Comparison of ENCODE assay signal across 28 mouse cellular contexts in genomic region chr13:114914559-114914958, GRCm38 (mm10). TPM values are rescaled to one million over a fixed set of nuclear protein-coding genes. Genes with fewer than 3 reads are reported as not detected.
DNase-seq lines count a peak whose midpoint lies in the region; ATAC-seq and TF ChIP-seq lines count a peak whose summit lies in the region.
"Had no signal": no experiment of that assay in that cellular context is flagged by ENCODE, and none has a peak within 500 bp of the region (broad histone marks: within the 10 kb centered on the region; RNA-seq: fewer than 3 reads in every experiment).

No protein-coding gene starts in this region.

- H3K9ac ChIP-seq in lung, embryonic 14.5 days: no peak overlapping the region
- H3K9ac ChIP-seq in intestine, postnatal 0 days (ENCODE audit: low read depth, low read length): no peak overlapping the region
- H3K9ac ChIP-seq in liver, postnatal 0 days (replicated peaks): no peak overlapping the region
- H3K9ac ChIP-seq in stomach, postnatal 0 days (ENCODE audit: low read length): no peak overlapping the region
- H3K9ac ChIP-seq: embryonic facial prominence, embryonic 15.5 days; forebrain, embryonic 15.5 days; heart, embryonic 13.5 days; hindbrain, embryonic 13.5 days; limb, embryonic 13.5 days; midbrain, embryonic 13.5 days had no signal

- H3K27ac ChIP-seq in lung, embryonic 14.5 days (ENCODE audit: low read depth): 0 out of 2 replicates have a peak overlapping the region, but pooled peaks have one; percentile 13
- peak overlapping the region; percentile 29 for H3K27ac ChIP-seq in intestine, postnatal 0 days (ENCODE audit: low read depth, low read length)
- no peak overlapping the region for H3K27ac ChIP-seq in liver, postnatal 0 days (ENCODE audit: low read depth)
- no peak overlapping the region; the same call in 1 of the 2 replicates for H3K27ac ChIP-seq in stomach, postnatal 0 days (replicated peaks)
- no peak overlapping the region for H3K27ac ChIP-seq in hindbrain, embryonic 10.5 days
- H3K27ac ChIP-seq: embryonic facial prominence, embryonic 15.5 days; forebrain, embryonic 15.5 days; heart, embryonic 13.5 days; hindbrain, embryonic 13.5 days; layer of hippocampus, adult 2 months; limb, embryonic 13.5 days; macrophage; midbrain, embryonic 13.5 days had no signal

- DNase-seq in lung, embryonic 14.5 days: no peak
- DNase-seq in lung, adult 2 months: no peak
- DNase-seq in liver, postnatal 0 days: no peak
- DNase-seq in stomach, postnatal 0 days (ENCODE audit: low spot score): no peak
- no peak for DNase-seq in hindbrain, embryonic 10.5 days (ENCODE audit: low spot score)
- DNase-seq in urinary bladder, adult 2 months (ENCODE audit: low spot score): no peak
- no peak for DNase-seq in adrenal gland, postnatal 25 days
- DNase-seq: adrenal gland, postnatal 14 days; cerebellum, adult 8-10 months; cerebellum, postnatal 36 days; gastrocnemius, postnatal 10 days; heart, adult 11 months; heart, postnatal 14 days; kidney, postnatal 25 days; layer of hippocampus, postnatal 36 days; right cerebral cortex, postnatal 14 days; spleen, adult 18-20 months; thymus, adult 2 months; thymus, postnatal 4 days had no signal

- no peak overlapping the region for H3K4me3 ChIP-seq in lung, embryonic 14.5 days (ENCODE audit: low read depth, low read length)
- H3K4me3 ChIP-seq in lung, adult 2 months (replicated peaks; ENCODE audit: extremely low read depth, low read depth, low read length): no peak overlapping the region
- no peak overlapping the region for H3K4me3 ChIP-seq in intestine, postnatal 0 days (ENCODE audit: low read depth, low read length)
- no peak overlapping the region for H3K4me3 ChIP-seq in liver, postnatal 0 days (ENCODE audit: low read depth, low read length)
- H3K4me3 ChIP-seq in stomach, postnatal 0 days (ENCODE audit: low read depth, low read length): no peak overlapping the region
- H3K4me3 ChIP-seq in hindbrain, embryonic 10.5 days: no peak overlapping the region
- H3K4me3 ChIP-seq: embryonic facial prominence, embryonic 15.5 days; forebrain, embryonic 15.5 days; heart, embryonic 13.5 days; hindbrain, embryonic 13.5 days; layer of hippocampus, adult 2 months; limb, embryonic 13.5 days; midbrain, embryonic 13.5 days had no signal

- 74% methylated on average over 4 of the region's 4 CpGs for WGBS in lung, embryonic 14.5 days
- 68% methylated on average over 4 of the region's 4 CpGs for WGBS in lung, adult 2 months
- 32% methylated on average over 4 of the region's 4 CpGs for WGBS in intestine, postnatal 0 days
- WGBS in liver, postnatal 0 days (ENCODE audit: insufficient replicate concordance): 26% methylated on average over 4 of the region's 4 CpGs
- 70% methylated on average over 4 of the region's 4 CpGs for WGBS in stomach, postnatal 0 days
- WGBS in hindbrain, embryonic 10.5 days: 92% methylated on average over 4 of the region's 4 CpGs

- H3K9me3 ChIP-seq in lung, embryonic 14.5 days (ENCODE audit: low read depth, low read length): no peaks in the 10 kb centered on the region
- no peaks in the 10 kb centered on the region for H3K9me3 ChIP-seq in intestine, postnatal 0 days (ENCODE audit: control insufficient read depth)
- H3K9me3 ChIP-seq in liver, postnatal 0 days (ENCODE audit: low read length): no peaks in the 10 kb centered on the region
- no peaks in the 10 kb centered on the region for H3K9me3 ChIP-seq in stomach, postnatal 0 days (ENCODE audit: control insufficient read depth, low read length)
- H3K9me3 ChIP-seq in hindbrain, embryonic 10.5 days: no peaks in the 10 kb centered on the region
- H3K9me3 ChIP-seq: embryonic facial prominence, embryonic 15.5 days; forebrain, embryonic 15.5 days; heart, embryonic 13.5 days; hindbrain, embryonic 13.5 days; limb, embryonic 13.5 days had no signal

- no peaks in the 10 kb centered on the region for H3K27me3 ChIP-seq in lung, embryonic 14.5 days (ENCODE audit: insufficient read depth, low read length)
- no peaks in the 10 kb centered on the region for H3K27me3 ChIP-seq in intestine, postnatal 0 days (replicated peaks; ENCODE audit: control insufficient read depth, insufficient read depth, low read length)
- H3K27me3 ChIP-seq in liver, postnatal 0 days (ENCODE audit: insufficient read depth, low read length): no peaks in the 10 kb centered on the region
- H3K27me3 ChIP-seq in stomach, postnatal 0 days (ENCODE audit: control insufficient read depth, insufficient read depth, low read length): no peaks in the 10 kb centered on the region
- no peaks in the 10 kb centered on the region for H3K27me3 ChIP-seq in hindbrain, embryonic 10.5 days (ENCODE audit: insufficient read depth, poor library complexity, severe bottlenecking)
- H3K27me3 ChIP-seq: embryonic facial prominence, embryonic 15.5 days; forebrain, embryonic 15.5 days; heart, embryonic 13.5 days; hindbrain, embryonic 13.5 days; limb, embryonic 13.5 days had no signal

- no peak for TF ChIP-seq CTCF in lung, embryonic 14.5 days (IDR thresholded peaks at IDR 0.05; ENCODE audit: low read depth)
- TF ChIP-seq CTCF in lung, adult 2 months (IDR thresholded peaks at IDR 0.05; ENCODE audit: insufficient read depth, low read length): no peak
- no peak for TF ChIP-seq CTCF in intestine, postnatal 0 days (IDR thresholded peaks at IDR 0.05; ENCODE audit: low read depth)
- no peak for TF ChIP-seq CTCF in liver, postnatal 0 days (IDR thresholded peaks at IDR 0.05; ENCODE audit: low read depth)
- TF ChIP-seq CTCF in stomach, postnatal 0 days (IDR thresholded peaks at IDR 0.05; ENCODE audit: low read depth): no peak

- no peak for TF ChIP-seq POLR2A in lung, adult 2 months (IDR thresholded peaks at IDR 0.05; ENCODE audit: borderline replicate concordance, extremely low read depth, low read depth, low read length)

- ATAC-seq in lung, embryonic 14.5 days (ENCODE audit: insufficient read depth): no peak
- ATAC-seq in intestine, postnatal 0 days: peak; percentile 78
- peak; percentile 22 for ATAC-seq in liver, postnatal 0 days
- peak; percentile 60; the same call in 1 of the 2 replicates for ATAC-seq in stomach, postnatal 0 days (ENCODE audit: low FRiP score, low TSS enrichment)
- ATAC-seq: forebrain, embryonic 15.5 days; midbrain, embryonic 13.5 days had no signal

- H3K36me3 ChIP-seq in lung, embryonic 14.5 days (ENCODE audit: insufficient read depth): no peaks in the 10 kb centered on the region
- H3K36me3 ChIP-seq in intestine, postnatal 0 days (ENCODE audit: control insufficient read depth, insufficient read depth): no peaks in the 10 kb centered on the region; the same call in 1 of the 2 replicates
- H3K36me3 ChIP-seq in liver, postnatal 0 days (replicated peaks; ENCODE audit: insufficient read depth, low read length): no peaks in the 10 kb centered on the region
- H3K36me3 ChIP-seq in stomach, postnatal 0 days (ENCODE audit: control insufficient read depth, insufficient read depth, low read length): no peaks in the 10 kb centered on the region
- H3K36me3 ChIP-seq in hindbrain, embryonic 10.5 days: no peaks in the 10 kb centered on the region
- H3K36me3 ChIP-seq: embryonic facial prominence, embryonic 15.5 days; forebrain, embryonic 15.5 days; heart, embryonic 13.5 days; hindbrain, embryonic 13.5 days; limb, embryonic 13.5 days; midbrain, embryonic 13.5 days had no signal

- peaks cover 6% of the 10 kb centered on the region; the same call in 1 of the 2 replicates for H3K4me1 ChIP-seq in lung, embryonic 14.5 days (ENCODE audit: insufficient read depth)
- H3K4me1 ChIP-seq in lung, adult 2 months (ENCODE audit: control insufficient read depth, insufficient read depth, low read length): peaks cover 5% of the 10 kb centered on the region
- peaks cover 8% of the 10 kb centered on the region; the same call in 1 of the 2 replicates for H3K4me1 ChIP-seq in intestine, postnatal 0 days (replicated peaks; ENCODE audit: control insufficient read depth, insufficient read depth, low read length)
- peaks cover 15% of the 10 kb centered on the region for H3K4me1 ChIP-seq in liver, postnatal 0 days (ENCODE audit: insufficient read depth)
- no peaks in the 10 kb centered on the region for H3K4me1 ChIP-seq in stomach, postnatal 0 days (replicated peaks; ENCODE audit: control insufficient read depth, insufficient read depth)
- H3K4me1 ChIP-seq in hindbrain, embryonic 10.5 days (replicated peaks): peaks cover 4% of the 10 kb centered on the region; the same call in 1 of the 2 replicates
- H3K4me1 ChIP-seq: embryonic facial prominence, embryonic 15.5 days; forebrain, embryonic 15.5 days; hindbrain, embryonic 13.5 days; limb, embryonic 13.5 days; midbrain, embryonic 13.5 days had no signal

- no peak for TF ChIP-seq EP300 in liver, postnatal 0 days (IDR thresholded peaks at IDR 0.05; ENCODE audit: low read depth)
- TF ChIP-seq EP300 in stomach, postnatal 0 days (optimal IDR thresholded peaks at IDR 0.05): no peak

- H3K4me2 ChIP-seq in lung, embryonic 14.5 days: no peak overlapping the region
- H3K4me2 ChIP-seq in intestine, postnatal 0 days (replicated peaks; ENCODE audit: low read depth): peak overlapping the region; percentile 17; the same call in 1 of the 2 replicates
- H3K4me2 ChIP-seq in liver, postnatal 0 days (ENCODE audit: low read depth, low read length): no peak overlapping the region
- H3K4me2 ChIP-seq in stomach, postnatal 0 days (replicated peaks; ENCODE audit: low read depth): no peak overlapping the region
- H3K4me2 ChIP-seq: embryonic facial prominence, embryonic 15.5 days; forebrain, embryonic 15.5 days; heart, embryonic 13.5 days; hindbrain, embryonic 13.5 days; limb, embryonic 13.5 days; midbrain, embryonic 13.5 days had no signal

RNA-seq across cellular contexts. Expression of gene Itga2, which starts 17.3 kb away (rescaled TPM):
- 10.1 and 10.8 TPM in 2 replicates for polyA plus RNA-seq in lung, embryonic 14.5 days (2014; fragmentation: Nextera tagmentation; extraction: Ambion mirVana)
- 2.3 and 3.5 TPM in 2 replicates for polyA plus RNA-seq in lung, adult 2 months (2012; rRNA removed)
- polyA plus RNA-seq in intestine, postnatal 0 days (2015; fragmentation: Nextera tagmentation; extraction: Ambion mirVana): 4.3 and 4.8 TPM in 2 replicates
- polyA plus RNA-seq in liver, postnatal 0 days (2015; fragmentation: Nextera tagmentation; extraction: Ambion mirVana): 0.60 and 0.79 TPM in 2 replicates
- 1.9 and 4.4 TPM in 2 replicates for polyA plus RNA-seq in stomach, postnatal 0 days (2015; fragmentation: Nextera tagmentation; extraction: Ambion mirVana)
- 0.78 and 1.3 TPM in 2 replicates for polyA plus RNA-seq in hindbrain, embryonic 10.5 days (2016; fragmentation: Nextera tagmentation; extraction: Ambion mirVana)
- 4.7 and 5.4 TPM in 2 replicates for polyA plus RNA-seq in urinary bladder, adult 2 months (2012; rRNA removed)
- 1.6 and 2.0 TPM in 2 replicates for total RNA-seq in adrenal gland, postnatal 25 days (2021)

Comparison
In these comparisons a context has a peak if more than half of its experiments do, and no peak if none do; other contexts are left out.
1. H3K27ac ChIP-seq: peak in lung, embryonic 14.5 days (single experiment) and intestine, postnatal 0 days (single experiment); none in liver, postnatal 0 days (single experiment), stomach, postnatal 0 days (single experiment) and hindbrain, embryonic 10.5 days (single experiment).